ENCODE assay signal across 8 mouse cellular contexts in genomic region chr5:34191021-34191420, GRCm38 (mm10). TPM values are rescaled to one million over a fixed set of nuclear protein-coding genes. Genes with fewer than 3 reads are reported as not detected.
DNase-seq lines count a peak whose midpoint lies in the region; ATAC-seq and TF ChIP-seq lines count a peak whose summit lies in the region.

No protein-coding gene starts in this region.

- TF ChIP-seq CTCF in lung, embryonic 14.5 days (IDR thresholded peaks at IDR 0.05; ENCODE audit: low read depth), result no peak
- TF ChIP-seq CTCF in cerebellum, adult 2 months (IDR thresholded peaks at IDR 0.05; ENCODE audit: borderline replicate concordance, insufficient read depth, low read depth, low read length), result no peak

- H3K4me2 ChIP-seq in kidney, embryonic 15.5 days, result no peak overlapping the region
- no peak overlapping the region for H3K4me2 ChIP-seq in lung, embryonic 14.5 days
- H3K4me2 ChIP-seq in midbrain, embryonic 16.5 days (ENCODE audit: low read length), result no peak overlapping the region

- 51% methylated on average over 4 of the region's 4 CpGs for WGBS in kidney, embryonic 15.5 days
- WGBS in lung, embryonic 14.5 days, result 46% methylated on average over 4 of the region's 4 CpGs
- 55% methylated on average over 4 of the region's 4 CpGs for WGBS in forebrain, embryonic 10.5 days
- WGBS in midbrain, embryonic 16.5 days, result 45% methylated on average over 4 of the region's 4 CpGs
- 48% methylated on average over 4 of the region's 4 CpGs for WGBS in cerebellum, adult 2 months

- peak; percentile 84 for DNase-seq in kidney, adult 11 months
- DNase-seq in MN1 (ENCODE audit: low spot score), result peak; percentile 71
- DNase-seq in adrenal gland, postnatal 14 days, result peak; percentile 78
- DNase-seq in lung, embryonic 14.5 days, result peak; percentile 78
- no peak for DNase-seq in forebrain, embryonic 10.5 days (ENCODE audit: extremely low spot score, low spot score)
- DNase-seq in cerebellum, adult 2 months, result no peak

- no peak for TF ChIP-seq POLR2A in cerebellum, adult 2 months (IDR thresholded peaks at IDR 0.05; ENCODE audit: borderline replicate concordance, insufficient read depth, low read length)

- H3K9ac ChIP-seq in kidney, embryonic 15.5 days, result no peak overlapping the region
- no peak overlapping the region for H3K9ac ChIP-seq in lung, embryonic 14.5 days
- no peak overlapping the region for H3K9ac ChIP-seq in midbrain, embryonic 16.5 days (ENCODE audit: low read depth, low read length)

- no peak overlapping the region for H3K27ac ChIP-seq in kidney, embryonic 15.5 days
- no peak overlapping the region for H3K27ac ChIP-seq in lung, embryonic 14.5 days (ENCODE audit: low read depth)
- H3K27ac ChIP-seq in forebrain, embryonic 10.5 days, result no peak overlapping the region
- no peak overlapping the region for H3K27ac ChIP-seq in midbrain, embryonic 16.5 days (ENCODE audit: low read length)
- no peak overlapping the region for H3K27ac ChIP-seq in cerebellum, adult 2 months (ENCODE audit: insufficient read depth, low read length)

- no peaks in the 10 kb centered on the region for H3K36me3 ChIP-seq in kidney, embryonic 15.5 days
- no peaks in the 10 kb centered on the region for H3K36me3 ChIP-seq in lung, embryonic 14.5 days (ENCODE audit: insufficient read depth)
- H3K36me3 ChIP-seq in forebrain, embryonic 10.5 days (replicated peaks), result no peaks in the 10 kb centered on the region
- no peaks in the 10 kb centered on the region; the same call in 1 of the 2 replicates for H3K36me3 ChIP-seq in midbrain, embryonic 16.5 days (ENCODE audit: control insufficient read depth, insufficient read depth, low read length)

- no peaks in the 10 kb centered on the region for H3K27me3 ChIP-seq in kidney, embryonic 15.5 days
- H3K27me3 ChIP-seq in lung, embryonic 14.5 days (ENCODE audit: insufficient read depth, low read length), result no peaks in the 10 kb centered on the region
- H3K27me3 ChIP-seq in forebrain, embryonic 10.5 days (ENCODE audit: poor library complexity, severe bottlenecking), result peaks cover 17% of the 10 kb centered on the region
- no peaks in the 10 kb centered on the region for H3K27me3 ChIP-seq in midbrain, embryonic 16.5 days (ENCODE audit: control insufficient read depth, insufficient read depth, low read depth, low read length)
- no peaks in the 10 kb centered on the region for H3K27me3 ChIP-seq in cerebellum, adult 2 months (ENCODE audit: control insufficient read depth, insufficient read depth, low read length)

- no peak overlapping the region for H3K4me3 ChIP-seq in kidney, embryonic 15.5 days (replicated peaks)
- H3K4me3 ChIP-seq in lung, embryonic 14.5 days (ENCODE audit: low read depth, low read length), result no peak overlapping the region
- H3K4me3 ChIP-seq in forebrain, embryonic 10.5 days, result no peak overlapping the region
- no peak overlapping the region for H3K4me3 ChIP-seq in midbrain, embryonic 16.5 days (ENCODE audit: low read depth, low read length)
- no peak overlapping the region for H3K4me3 ChIP-seq in cerebellum, adult 2 months (replicated peaks; ENCODE audit: insufficient read depth, low read depth, low read length)

- ATAC-seq in kidney, embryonic 15.5 days (replicated peaks; ENCODE audit: low FRiP score), result no peak
- ATAC-seq in lung, embryonic 14.5 days (ENCODE audit: insufficient read depth), result no peak
- ATAC-seq in midbrain, embryonic 16.5 days, result no peak

- H3K9me3 ChIP-seq in kidney, embryonic 15.5 days (replicated peaks), result no peaks in the 10 kb centered on the region
- H3K9me3 ChIP-seq in lung, embryonic 14.5 days (ENCODE audit: low read depth, low read length), result no peaks in the 10 kb centered on the region
- no peaks in the 10 kb centered on the region for H3K9me3 ChIP-seq in forebrain, embryonic 10.5 days
- no peaks in the 10 kb centered on the region for H3K9me3 ChIP-seq in midbrain, embryonic 16.5 days (replicated peaks; ENCODE audit: control insufficient read depth, low read length, poor library complexity, severe bottlenecking)

- peaks cover 23% of the 10 kb centered on the region for H3K4me1 ChIP-seq in kidney, embryonic 15.5 days
- 0 out of 2 replicates have a peak, but pooled peaks cover 8% of the 10 kb centered on the region for H3K4me1 ChIP-seq in lung, embryonic 14.5 days (ENCODE audit: insufficient read depth)
- H3K4me1 ChIP-seq in forebrain, embryonic 10.5 days, result peaks cover 26% of the 10 kb centered on the region
- peaks cover 12% of the 10 kb centered on the region for H3K4me1 ChIP-seq in midbrain, embryonic 16.5 days (ENCODE audit: control insufficient read depth, insufficient read depth, low read length)
- peaks cover 15% of the 10 kb centered on the region for H3K4me1 ChIP-seq in cerebellum, adult 2 months (ENCODE audit: control insufficient read depth, insufficient read depth, low read length)

RNA-seq across cellular contexts. Expression of gene Mxd4, which starts 3.5 kb away (rescaled TPM):
- polyA plus RNA-seq in kidney, embryonic 15.5 days (2015; fragmentation: Nextera tagmentation; extraction: Ambion mirVana), result 40.6 and 44.3 TPM in 2 replicates
- 145 and 158 TPM in 2 replicates for total RNA-seq in adrenal gland, postnatal 14 days (2021)
- 47.6 and 50.8 TPM in 2 replicates for polyA plus RNA-seq in lung, embryonic 14.5 days (2014; fragmentation: Nextera tagmentation; extraction: Ambion mirVana)
- polyA plus RNA-seq in forebrain, embryonic 10.5 days (2016; fragmentation: Nextera tagmentation; extraction: Ambion mirVana), result 11.1 and 14.6 TPM in 2 replicates
- polyA plus RNA-seq in midbrain, embryonic 16.5 days (2015; fragmentation: Nextera tagmentation; extraction: Ambion mirVana), result 32.0 and 33.9 TPM in 2 replicates
- 91.6 and 96.5 TPM in 2 replicates for polyA plus RNA-seq in cerebellum, adult 2 months (2012; rRNA removed)

RNA-seq across cellular contexts. Expression of gene Haus3, which starts 21.7 kb away (rescaled TPM):
- polyA plus RNA-seq in kidney, embryonic 15.5 days (2015; fragmentation: Nextera tagmentation; extraction: Ambion mirVana), result 37.8 and 46.1 TPM in 2 replicates
- 9.9 and 10.0 TPM in 2 replicates for total RNA-seq in adrenal gland, postnatal 14 days (2021)
- polyA plus RNA-seq in lung, embryonic 14.5 days (2014; fragmentation: Nextera tagmentation; extraction: Ambion mirVana), result 44.0 and 46.8 TPM in 2 replicates
- polyA plus RNA-seq in forebrain, embryonic 10.5 days (2016; fragmentation: Nextera tagmentation; extraction: Ambion mirVana), result 53.8 and 59.4 TPM in 2 replicates
- polyA plus RNA-seq in midbrain, embryonic 16.5 days (2015; fragmentation: Nextera tagmentation; extraction: Ambion mirVana), result 10.5 and 14.4 TPM in 2 replicates
- 11.0 TPM in 2 replicates for polyA plus RNA-seq in cerebellum, adult 2 months (2012; rRNA removed)

RNA-seq across cellular contexts. Expression of gene Poln, which starts 21.8 kb away (rescaled TPM):
- 0.31 and 0.34 TPM in 2 replicates for polyA plus RNA-seq in kidney, embryonic 15.5 days (2015; fragmentation: Nextera tagmentation; extraction: Ambion mirVana)
- 35.4 and 47.0 TPM in 2 replicates for total RNA-seq in adrenal gland, postnatal 14 days (2021)
- 1.2 and 1.4 TPM in 2 replicates for polyA plus RNA-seq in lung, embryonic 14.5 days (2014; fragmentation: Nextera tagmentation; extraction: Ambion mirVana)
- polyA plus RNA-seq in forebrain, embryonic 10.5 days (2016; fragmentation: Nextera tagmentation; extraction: Ambion mirVana), result 0.77 and 0.89 TPM in 2 replicates
- 0.18 and 0.26 TPM in 2 replicates for polyA plus RNA-seq in midbrain, embryonic 16.5 days (2015; fragmentation: Nextera tagmentation; extraction: Ambion mirVana)
- polyA plus RNA-seq in cerebellum, adult 2 months (2012; rRNA removed), result 0.82 and 1.0 TPM in 2 replicates

Comparison
In these comparisons a context has a peak if more than half of its experiments do, and no peak if none do; other contexts are left out.
1. DNase-seq: peak in kidney, adult 11 months (single experiment), MN1 (single experiment), adrenal gland, postnatal 14 days (single experiment) and lung, embryonic 14.5 days (single experiment); none in forebrain, embryonic 10.5 days (single experiment) and cerebellum, adult 2 months (0 of 2).